Mouse (Mus musculus) cerebellum, adult 2 months (tissue): Measurements from ENCODE around the gene Carmil1.

Experiments used
- CTCF ChIP-seq: fragments of 200-500 bp; IDR thresholded peaks from 2 replicates; pipeline ENCODE4 v1.5.1; 2011; ENCODE audit warnings: low read depth, mild to moderate bottlenecking, control low read depth, low read length, moderate library complexity, borderline replicate concordance; ENCODE audit not compliant: insufficient read depth
- POLR2A ChIP-seq: fragments of 200-500 bp; IDR thresholded peaks from 2 replicates; pipeline ENCODE4 v1.6.1; 2011; ENCODE audit warnings: low read length, control low read depth, borderline replicate concordance; ENCODE audit not compliant: insufficient read depth

- TF ChIP-seq POLR2A (no peak), CTCF (no peak)
These were observed 48.7 kb downstream of the Carmil1 start for GRCm38 (mm10) chr13:24231746-24232483.
